Comparison of ENCODE assay signal across 18 mouse cellular contexts in genomic region chr10:51946189-51946588, GRCm38 (mm10).
A peak's percentile ranks its signal among the peaks of the same experiment; 100 is the strongest.
DNase-seq lines count a peak whose midpoint lies in the region; TF ChIP-seq lines count a peak whose summit lies in the region.
"Had no signal": no experiment of that assay in that cellular context is flagged by ENCODE, and none has a peak within 500 bp of the region (broad histone marks: within the 10 kb centered on the region; RNA-seq: fewer than 3 reads in every experiment).

No protein-coding gene starts in this region.

- intact Hi-C loops in gastrocnemius, adult 2 months (cut with DNase I) = loop anchor here (5.0 kb wide), 1 partner anchor 76 kb away; the partner anchor contains the start of gene Vgll2

- H3K79me2 ChIP-seq in myocyte (ENCODE audit: control insufficient read depth, insufficient read depth) = no peaks in the 10 kb centered on the region

- no peaks in the 10 kb centered on the region for H3K36me3 ChIP-seq in myocyte (ENCODE audit: control insufficient read depth, insufficient read depth)
- H3K36me3 ChIP-seq: embryonic facial prominence, embryonic 13.5 days; heart, embryonic 13.5 days; hindbrain, embryonic 12.5 days; liver, embryonic 12.5 days; midbrain, embryonic 10.5 days had no signal

- peak overlapping the region; percentile 85 for H3K27ac ChIP-seq in gastrocnemius, adult 2 months
- H3K27ac ChIP-seq: embryonic facial prominence, embryonic 13.5 days; heart, embryonic 13.5 days; hindbrain, embryonic 12.5 days; liver, embryonic 12.5 days; midbrain, embryonic 10.5 days had no signal

- no peak overlapping the region for H3ac ChIP-seq in myocyte (ENCODE audit: control insufficient read depth, insufficient read length)

- no peak for DNase-seq in gastrocnemius, adult 2 months
- no peak for DNase-seq in gastrocnemius, postnatal 4 days (ENCODE audit: low spot score in 2 of 2)
- DNase-seq in 3T3-L1 (ENCODE audit: low read depth, low spot score) = peak; percentile 48
- peak; percentile 14 for DNase-seq in NIH3T3 (ENCODE audit: low read depth)
- DNase-seq in right cerebral cortex, postnatal 36 days (ENCODE audit: low spot score in 2 of 2) = no peak
- DNase-seq in adipocyte (ENCODE audit: low spot score) = no peak
- DNase-seq: adrenal gland, postnatal 10 days; gastrocnemius, postnatal 10 days; kidney, postnatal 4 days; left cerebral cortex, postnatal 4 days; lung, adult 18-20 months; lung, postnatal 10 days had no signal

- no peaks in the 10 kb centered on the region for H3K27me3 ChIP-seq in myocyte (ENCODE audit: control insufficient read depth, insufficient read depth, insufficient read length)
- H3K27me3 ChIP-seq: embryonic facial prominence, embryonic 13.5 days; heart, embryonic 13.5 days; hindbrain, embryonic 12.5 days; liver, embryonic 12.5 days had no signal

- peak overlapping the region; percentile 62 for H3K4me2 ChIP-seq in myocyte (ENCODE audit: low read depth)
- H3K4me2 ChIP-seq: embryonic facial prominence, embryonic 13.5 days; heart, embryonic 13.5 days; hindbrain, embryonic 12.5 days; liver, embryonic 12.5 days had no signal

- no peak for TF ChIP-seq POLR2A in myocyte (IDR thresholded peaks at IDR 0.05; ENCODE audit: insufficient read length, low read depth)

- no peak for TF ChIP-seq CTCF in gastrocnemius, adult 2 months (IDR thresholded peaks at IDR 0.05)

- no peak overlapping the region for H3K4me3 ChIP-seq in gastrocnemius, adult 2 months
- no peak overlapping the region for H3K4me3 ChIP-seq in myocyte
- H3K4me3 ChIP-seq: embryonic facial prominence, embryonic 13.5 days; heart, embryonic 13.5 days; hindbrain, embryonic 12.5 days; liver, embryonic 12.5 days; midbrain, embryonic 10.5 days had no signal

TF ChIP-seq in myocyte, 11 proteins besides CTCF, POLR2A, EP300 and RAD21:
- no peak for TF ChIP-seq SRF (IDR thresholded peaks at IDR 0.05; ENCODE audit: control insufficient read depth, insufficient read length, low read depth)
- TF ChIP-seq CEBPB (IDR thresholded peaks at IDR 0.05; ENCODE audit: insufficient read depth, poor library complexity, severe bottlenecking) = no peak
- no peak for TF ChIP-seq MAX (IDR thresholded peaks at IDR 0.05; ENCODE audit: low read depth)
- TF ChIP-seq POLR2AphosphoS2 (IDR thresholded peaks at IDR 0.05; ENCODE audit: insufficient read length, low read depth) = no peak
- TF ChIP-seq TCF12 (IDR thresholded peaks at IDR 0.05; ENCODE audit: insufficient read depth, poor library complexity, severe bottlenecking) = no peak
- TF ChIP-seq TCF3 (IDR thresholded peaks at IDR 0.05; ENCODE audit: insufficient read length, low read depth) = no peak
- peak in 1 of 3 experiments; percentile 60 for TF ChIP-seq MYOD1 (IDR thresholded peaks at IDR 0.05; ENCODE audit: control insufficient read depth in 1 of 3, insufficient read length in 2 of 3, low read depth in 2 of 3)
- no peak for TF ChIP-seq REST (IDR thresholded peaks at IDR 0.05; ENCODE audit: insufficient read depth, insufficient read length)
- TF ChIP-seq MYOG (IDR thresholded peaks at IDR 0.05; ENCODE audit: control insufficient read depth in 1 of 3, insufficient read depth in 1 of 3, insufficient read length in 2 of 3, low read depth in 2 of 3) = peak in 1 of 3 experiments; percentile 76

Comparison
In these comparisons a context has a peak if more than half of its experiments do, and no peak if none do; other contexts are left out.
1. DNase-seq: peak in 3T3-L1 (single experiment) and NIH3T3 (single experiment); none in gastrocnemius, adult 2 months (single experiment), gastrocnemius, postnatal 4 days (0 of 2), right cerebral cortex, postnatal 36 days (0 of 2) and adipocyte (single experiment).